Mouse (Mus musculus): ENCODE data around the gene Olfr1423. TPM values are rescaled to one million over a fixed set of nuclear protein-coding genes. Genes with fewer than 3 reads are reported as not detected.

Gene Olfr1423
- polyA plus RNA-seq, 2 experiments, result not detected

GRCm38 (mm10) chr19:12013228-12013627 lies 27.9 kb downstream of the Olfr1423 start:
- Histone ChIP-seq H3K9ac (ENCODE audit: low read depth, low read length, severe bottlenecking) (peak overlapping the region; percentile 52), H3K36me3 (ENCODE audit: control insufficient read depth, insufficient read depth, low read length) (no peaks in the 10 kb centered on the region), H3K9me3 (ENCODE audit: control insufficient read depth, low read length) (no peaks in the 10 kb centered on the region), H3K4me2 (replicated peaks; ENCODE audit: low read depth, low read length, severe bottlenecking) (peak overlapping the region; percentile 66), H3K27ac (replicated peaks; ENCODE audit: low read depth, low read length) (no peak overlapping the region), H3K4me3 (replicated peaks; ENCODE audit: low read length) (peak overlapping the region; percentile 62), H3K27me3 (ENCODE audit: control insufficient read depth, insufficient read depth, low read length) (no peaks in the 10 kb centered on the region), H3K4me1 (ENCODE audit: control insufficient read depth, insufficient read depth, low read length) (no peaks in the 10 kb centered on the region)
- DNase-seq (ENCODE audit: low spot score) (peak; percentile 53), ATAC-seq (ENCODE audit: low FRiP score, low read depth) (no peak)
- 0% methylated on average over 12 of the region's 12 CpGs for WGBS
- TF ChIP-seq POLR2A (IDR thresholded peaks at IDR 0.05; ENCODE audit: borderline replicate concordance, extremely low read depth, insufficient read depth, insufficient read length), result no peak

GRCm38 (mm10) chr19:12012615-12013014 lies 28.5 kb downstream of the Olfr1423 start:
- no peak for TF ChIP-seq POLR2A (IDR thresholded peaks at IDR 0.05; ENCODE audit: borderline replicate concordance, extremely low read depth, insufficient read depth, insufficient read length)
- H3K9me3 ChIP-seq (ENCODE audit: control insufficient read depth, low read length), result no peaks in the 10 kb centered on the region
- no peak for DNase-seq (ENCODE audit: low spot score)
- H3K27me3 ChIP-seq (ENCODE audit: control insufficient read depth, insufficient read depth, low read length), result no peaks in the 10 kb centered on the region
- 1% methylated on average over 10 of the region's 10 CpGs for WGBS
- no peaks in the 10 kb centered on the region for H3K4me1 ChIP-seq (ENCODE audit: control insufficient read depth, insufficient read depth, low read length)
- peak overlapping the region; percentile 52 for H3K9ac ChIP-seq (ENCODE audit: low read depth, low read length, severe bottlenecking)
- no peaks in the 10 kb centered on the region for H3K36me3 ChIP-seq (ENCODE audit: control insufficient read depth, insufficient read depth, low read length)
- H3K4me3 ChIP-seq (replicated peaks; ENCODE audit: low read length), result peak overlapping the region; percentile 62
- no peak for ATAC-seq (ENCODE audit: low FRiP score, low read depth)
- H3K4me2 ChIP-seq (replicated peaks; ENCODE audit: low read depth, low read length, severe bottlenecking), result peak overlapping the region; percentile 66
- no peak overlapping the region for H3K27ac ChIP-seq (replicated peaks; ENCODE audit: low read depth, low read length)

- Histone ChIP-seq H3K27ac (replicated peaks; ENCODE audit: low read depth, low read length) (peak overlapping the region; percentile 86), H3K27me3 (ENCODE audit: control insufficient read depth, insufficient read depth, low read length) (no peaks in the 10 kb centered on the region), H3K9ac (ENCODE audit: low read depth, low read length, severe bottlenecking) (peak overlapping the region; percentile 82), H3K4me2 (replicated peaks; ENCODE audit: low read depth, low read length, severe bottlenecking) (peak overlapping the region; percentile 66), H3K9me3 (ENCODE audit: control insufficient read depth, low read length) (no peaks in the 10 kb centered on the region), H3K36me3 (ENCODE audit: control insufficient read depth, insufficient read depth, low read length) (no peaks in the 10 kb centered on the region), H3K4me1 (ENCODE audit: control insufficient read depth, insufficient read depth, low read length) (peaks cover 4% of the 10 kb centered on the region; the same call in 1 of the 2 replicates), H3K4me3 (replicated peaks; ENCODE audit: low read length) (peak overlapping the region; percentile 62)
- TF ChIP-seq POLR2A (IDR thresholded peaks at IDR 0.05; ENCODE audit: borderline replicate concordance, extremely low read depth, insufficient read depth, insufficient read length), result no peak
- under 1% methylated on average over 49 of the region's 49 CpGs for WGBS
- DNase-seq (ENCODE audit: low spot score) (peak; percentile 96), ATAC-seq (ENCODE audit: low FRiP score, low read depth) (peak; percentile 87)
These were observed 29.3 kb downstream of the Olfr1423 start for GRCm38 (mm10) chr19:12011560-12012556.

- Histone ChIP-seq H3K4me1 (ENCODE audit: control insufficient read depth, insufficient read depth, low read length) (peaks cover 4% of the 10 kb centered on the region; the same call in 1 of the 2 replicates), H3K27ac (replicated peaks; ENCODE audit: low read depth, low read length) (peak overlapping the region; percentile 86), H3K36me3 (ENCODE audit: control insufficient read depth, insufficient read depth, low read length) (no peaks in the 10 kb centered on the region), H3K4me3 (replicated peaks; ENCODE audit: low read length) (peak overlapping the region; percentile 62), H3K9ac (ENCODE audit: low read depth, low read length, severe bottlenecking) (peak overlapping the region; percentile 82), H3K9me3 (ENCODE audit: control insufficient read depth, low read length) (no peaks in the 10 kb centered on the region), H3K27me3 (ENCODE audit: control insufficient read depth, insufficient read depth, low read length) (no peaks in the 10 kb centered on the region), H3K4me2 (replicated peaks; ENCODE audit: low read depth, low read length, severe bottlenecking) (peak overlapping the region; percentile 66)
- peak; percentile 95 for DNase-seq (ENCODE audit: low spot score)
- TF ChIP-seq POLR2A (IDR thresholded peaks at IDR 0.05; ENCODE audit: borderline replicate concordance, extremely low read depth, insufficient read depth, insufficient read length), result no peak
- ATAC-seq (ENCODE audit: low FRiP score, low read depth), result peak; percentile 53
- WGBS, result under 1% methylated on average over 26 of the region's 26 CpGs
These were observed 30.1 kb downstream of the Olfr1423 start for GRCm38 (mm10) chr19:12010916-12011559.

GRCm38 (mm10) chr19:12010281-12010771 lies 30.8 kb downstream of the Olfr1423 start:
- Histone ChIP-seq H3K27me3 (ENCODE audit: control insufficient read depth, insufficient read depth, low read length) (no peaks in the 10 kb centered on the region), H3K36me3 (ENCODE audit: control insufficient read depth, insufficient read depth, low read length) (no peaks in the 10 kb centered on the region), H3K9ac (ENCODE audit: low read depth, low read length, severe bottlenecking) (peak overlapping the region; percentile 82), H3K4me2 (replicated peaks; ENCODE audit: low read depth, low read length, severe bottlenecking) (peak overlapping the region; percentile 66), H3K9me3 (ENCODE audit: control insufficient read depth, low read length) (no peaks in the 10 kb centered on the region), H3K4me3 (replicated peaks; ENCODE audit: low read length) (peak overlapping the region; percentile 62), H3K27ac (replicated peaks; ENCODE audit: low read depth, low read length) (peak overlapping the region; percentile 86), H3K4me1 (ENCODE audit: control insufficient read depth, insufficient read depth, low read length) (peaks cover 4% of the 10 kb centered on the region; the same call in 1 of the 2 replicates)
- TF ChIP-seq POLR2A (IDR thresholded peaks at IDR 0.05; ENCODE audit: borderline replicate concordance, extremely low read depth, insufficient read depth, insufficient read length), result no peak
- DNase-seq (ENCODE audit: low spot score) (peak; percentile 53), ATAC-seq (ENCODE audit: low FRiP score, low read depth) (no peak)
- under 1% methylated on average over 24 of the region's 24 CpGs for WGBS
